Mouse (Mus musculus) c-Kit-positive CD71-negative TER-119-negative erythroid progenitor cells, embryonic 14.5 days (primary cell): ENCODE data around the gene Rnf41.

Source experiments
- DNase-seq: peaks from one replicate; pipeline ENCODE4 v3.0.0-alpha.2; 2013; ENCODE audit warnings: low read depth

The Rnf41 gene

GRCm38 (mm10) chr10:128388941-128389340 is 22.5 kb upstream of the Rnf41 start:
- no peak for DNase-seq

- no peak for DNase-seq
Observed at GRCm38 (mm10) chr10:128389570-128389969, 21.9 kb upstream of the Rnf41 start.

- DNase-seq, result no peak
Observed at GRCm38 (mm10) chr10:128390366-128390765, 21.1 kb upstream of the Rnf41 start.

- DNase-seq, result no peak
Observed at GRCm38 (mm10) chr10:128391850-128392249, 19.6 kb upstream of the Rnf41 start.

- no peak for DNase-seq
Observed at GRCm38 (mm10) chr10:128396017-128396673, 15.3 kb upstream of the Rnf41 start.

- no peak for DNase-seq
Observed at GRCm38 (mm10) chr10:128396716-128397264, 14.7 kb upstream of the Rnf41 start.

- DNase-seq, result no peak
Observed at GRCm38 (mm10) chr10:128397466-128397865, 14.0 kb upstream of the Rnf41 start.

GRCm38 (mm10) chr10:128400338-128400737 is 11.1 kb upstream of the Rnf41 start:
- DNase-seq, result no peak

- DNase-seq, result no peak
Observed at GRCm38 (mm10) chr10:128401056-128401455, 10.4 kb upstream of the Rnf41 start, which contains the start of gene Slc39a5. TSS of gene Slc39a5 (minus strand) at chr10:128401229.

- no peak for DNase-seq
Observed at GRCm38 (mm10) chr10:128401638-128402037, 9.8 kb upstream of the Rnf41 start.

GRCm38 (mm10) chr10:128403931-128404330 is 7.5 kb upstream of the Rnf41 start:
- DNase-seq, result no peak

- DNase-seq, result no peak
Observed at GRCm38 (mm10) chr10:128408591-128409535, 2.6 kb upstream of the Rnf41 start.

GRCm38 (mm10) chr10:128409692-128410559 is 1.5 kb upstream of the Rnf41 start:
- DNase-seq, result peak; percentile 97

- no peak for DNase-seq
Observed at GRCm38 (mm10) chr10:128410560-128410845, 954 bp upstream of the Rnf41 start.

- no peak for DNase-seq
Observed at GRCm38 (mm10) chr10:128412055-128412381, 561 bp downstream of the Rnf41 start.

GRCm38 (mm10) chr10:128412558-128412957 is 1.1 kb downstream of the Rnf41 start:
- DNase-seq, result no peak

GRCm38 (mm10) chr10:128413076-128413475 is 1.6 kb downstream of the Rnf41 start:
- DNase-seq, result no peak

GRCm38 (mm10) chr10:128414848-128415247 is 3.4 kb downstream of the Rnf41 start:
- DNase-seq, result no peak

- no peak for DNase-seq
Observed at GRCm38 (mm10) chr10:128422426-128422825, 11.0 kb downstream of the Rnf41 start.

- no peak for DNase-seq
Observed at GRCm38 (mm10) chr10:128424604-128425003, 13.1 kb downstream of the Rnf41 start.

- DNase-seq, result no peak
Observed at GRCm38 (mm10) chr10:128425260-128425659, 13.8 kb downstream of the Rnf41 start.

- no peak for DNase-seq
Observed at GRCm38 (mm10) chr10:128429052-128429451, 17.6 kb downstream of the Rnf41 start.
